Mouse (Mus musculus) yolk sac, embryonic 10.5 days (tissue): Measurements from ENCODE around the gene Nudt9.
A peak's percentile ranks its signal among the peaks of the same experiment; 100 is the strongest.
"Not testable (repeated sequence)": the region's sequence is repeated elsewhere in the genome, so short reads cannot be mapped to it uniquely, and the experiment has no call there.

Experiments
- DNase-seq: peaks from one replicate; pipeline ENCODE4 v3.0.0-alpha.2; 2017; ENCODE audit warnings: low spot score

The Nudt9 gene

GRCm38 (mm10) chr5:104046256-104047199, at the start of gene Nudt9:
Nudt9 (plus strand) TSS chr5:104046306.
- DNase-seq, result peak; percentile 97

- no peak for DNase-seq
Measured at GRCm38 (mm10) chr5:103998739-103999138, 47.4 kb upstream of the Nudt9 start.

GRCm38 (mm10) chr5:103999738-104000137, 46.4 kb upstream of the Nudt9 start:
- peak; percentile 50 for DNase-seq

GRCm38 (mm10) chr5:104002549-104003255, 43.4 kb upstream of the Nudt9 start:
- peak; percentile 84 for DNase-seq

- no peak for DNase-seq
Measured at GRCm38 (mm10) chr5:104003256-104003931, 42.7 kb upstream of the Nudt9 start.

GRCm38 (mm10) chr5:104003955-104004354, 42.2 kb upstream of the Nudt9 start:
- no peak for DNase-seq

GRCm38 (mm10) chr5:104006811-104007210, 39.3 kb upstream of the Nudt9 start:
- DNase-seq, result no peak

- DNase-seq, result no peak
Measured at GRCm38 (mm10) chr5:104007801-104008200, 38.3 kb upstream of the Nudt9 start.

GRCm38 (mm10) chr5:104009421-104009820, 36.7 kb upstream of the Nudt9 start:
- no peak for DNase-seq

GRCm38 (mm10) chr5:104010261-104010660, 35.8 kb upstream of the Nudt9 start:
- no peak for DNase-seq

GRCm38 (mm10) chr5:104011419-104011818, 34.7 kb upstream of the Nudt9 start:
- no peak for DNase-seq

GRCm38 (mm10) chr5:104021597-104022378, 24.3 kb upstream of the Nudt9 start, which contains the start of gene Hsd17b11:
Hsd17b11 (minus strand) TSS chr5:104021919.
- DNase-seq, result peak; percentile 91

GRCm38 (mm10) chr5:104022558-104022957, 23.5 kb upstream of the Nudt9 start:
- DNase-seq, result no peak

GRCm38 (mm10) chr5:104023289-104024020, 22.7 kb upstream of the Nudt9 start:
- no peak for DNase-seq

- not testable (repeated sequence) for DNase-seq
Measured at GRCm38 (mm10) chr5:104024193-104024592, 21.9 kb upstream of the Nudt9 start.

- no peak for DNase-seq
Measured at GRCm38 (mm10) chr5:104024762-104025161, 21.3 kb upstream of the Nudt9 start.

- DNase-seq, result no peak
Measured at GRCm38 (mm10) chr5:104025245-104025854, 20.8 kb upstream of the Nudt9 start.

GRCm38 (mm10) chr5:104032434-104033097, 13.5 kb upstream of the Nudt9 start:
- DNase-seq, result no peak

GRCm38 (mm10) chr5:104035066-104035465, 11.0 kb upstream of the Nudt9 start:
- no peak for DNase-seq

- no peak for DNase-seq
Measured at GRCm38 (mm10) chr5:104035824-104036223, 10.3 kb upstream of the Nudt9 start.
